Mouse (Mus musculus): ENCODE measurements around the gene Yipf2.
"Not testable (repeated sequence)": the region's sequence is repeated elsewhere in the genome, so short reads cannot be mapped to it uniquely, and the experiment has no call there.

Yipf2 gene

GRCm38 (mm10) chr9:21558366-21558765 lies 34.3 kb downstream of the Yipf2 start:
- DNase-seq (ENCODE audit: low spot score in 2 of 2): no peak

- DNase-seq (ENCODE audit: low spot score in 2 of 2): no peak
Observed at GRCm38 (mm10) chr9:21557556-21557955, 35.1 kb downstream of the Yipf2 start.

- no peak for DNase-seq (ENCODE audit: low spot score in 2 of 2)
Observed at GRCm38 (mm10) chr9:21556996-21557395, 35.6 kb downstream of the Yipf2 start.

DNA sequence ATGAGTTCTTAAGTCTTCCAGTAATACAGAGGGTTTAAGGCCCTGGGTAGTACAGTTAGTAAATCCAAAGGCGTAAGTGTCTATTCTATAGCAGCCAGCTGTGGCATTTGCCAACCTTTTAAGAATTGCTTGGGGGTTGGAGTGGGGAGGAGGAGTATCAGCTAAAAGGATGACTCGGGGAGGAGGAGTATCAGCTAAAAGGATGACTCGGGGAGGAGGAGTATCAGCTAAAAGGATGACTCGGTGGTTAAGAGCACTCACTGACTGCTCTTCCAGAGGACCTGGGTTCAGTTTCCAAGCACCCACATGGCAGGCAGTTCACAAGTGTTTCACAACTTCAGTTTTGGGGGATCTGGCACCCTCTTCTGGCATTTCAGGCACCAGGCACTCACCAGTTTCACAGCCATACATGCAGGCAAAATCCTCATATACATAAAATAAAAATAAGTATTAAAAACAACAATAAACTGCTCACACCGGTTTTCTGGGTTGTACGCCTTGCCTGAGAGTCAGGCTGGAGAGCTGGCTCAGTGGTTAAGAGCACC lies 37.4 kb downstream of the Yipf2 start:
- no peak for DNase-seq (ENCODE audit: low spot score in 2 of 2)

DNA sequence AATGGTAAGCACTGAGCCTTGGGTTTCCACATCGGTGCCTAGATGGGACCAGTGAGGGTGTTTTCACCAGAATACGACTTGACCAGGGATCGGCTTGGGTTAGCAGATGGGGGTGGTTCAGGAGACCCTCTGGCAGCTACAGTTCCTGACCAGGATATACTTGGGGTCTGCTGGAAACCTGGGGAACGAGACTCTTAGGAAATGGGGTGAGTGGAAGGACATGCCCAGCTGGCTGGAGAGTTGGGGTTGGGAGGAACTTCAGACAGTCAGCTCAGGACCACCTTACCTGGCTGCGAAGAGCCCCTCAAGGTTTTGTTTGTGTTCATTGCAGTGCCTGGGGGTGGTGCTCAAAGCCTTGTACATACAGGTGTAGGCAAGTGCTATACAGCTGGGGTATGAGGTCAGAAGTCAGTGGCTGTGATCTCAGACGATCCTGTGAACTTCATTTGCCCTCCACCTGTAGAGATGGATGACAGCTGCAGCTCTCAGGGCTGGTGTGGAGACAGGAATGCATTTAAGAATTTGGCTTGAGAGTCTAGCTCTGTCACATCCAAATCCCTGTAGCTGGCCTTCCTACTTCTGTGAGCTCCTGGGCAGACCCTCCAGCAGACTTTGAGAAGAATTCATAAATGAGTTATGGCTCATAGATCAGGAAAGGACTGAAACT lies 38.9 kb downstream of the Yipf2 start:
- no peak for DNase-seq (ENCODE audit: low spot score in 2 of 2)

DNA sequence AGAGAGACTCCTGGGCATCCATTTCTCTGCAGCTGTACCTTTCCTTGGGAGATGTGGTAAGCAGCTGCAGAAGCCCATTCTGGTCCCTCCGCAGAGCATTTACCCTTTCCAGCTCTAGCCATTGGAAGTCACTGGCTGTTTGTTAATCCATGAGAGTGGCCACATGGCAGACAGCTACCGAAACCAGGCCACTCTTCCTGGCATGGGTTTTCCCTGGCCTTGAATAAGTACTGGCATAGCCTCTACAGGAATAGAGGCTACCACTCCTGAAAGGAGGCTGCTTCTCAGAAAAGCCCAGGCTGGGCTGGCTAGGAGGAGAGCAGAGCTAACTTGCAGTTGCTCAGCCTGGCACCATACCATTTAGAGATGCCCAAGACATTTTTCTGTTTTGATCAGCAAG lies 41.6 kb downstream of the Yipf2 start:
- no peak for DNase-seq (ENCODE audit: low spot score in 2 of 2)

DNA sequence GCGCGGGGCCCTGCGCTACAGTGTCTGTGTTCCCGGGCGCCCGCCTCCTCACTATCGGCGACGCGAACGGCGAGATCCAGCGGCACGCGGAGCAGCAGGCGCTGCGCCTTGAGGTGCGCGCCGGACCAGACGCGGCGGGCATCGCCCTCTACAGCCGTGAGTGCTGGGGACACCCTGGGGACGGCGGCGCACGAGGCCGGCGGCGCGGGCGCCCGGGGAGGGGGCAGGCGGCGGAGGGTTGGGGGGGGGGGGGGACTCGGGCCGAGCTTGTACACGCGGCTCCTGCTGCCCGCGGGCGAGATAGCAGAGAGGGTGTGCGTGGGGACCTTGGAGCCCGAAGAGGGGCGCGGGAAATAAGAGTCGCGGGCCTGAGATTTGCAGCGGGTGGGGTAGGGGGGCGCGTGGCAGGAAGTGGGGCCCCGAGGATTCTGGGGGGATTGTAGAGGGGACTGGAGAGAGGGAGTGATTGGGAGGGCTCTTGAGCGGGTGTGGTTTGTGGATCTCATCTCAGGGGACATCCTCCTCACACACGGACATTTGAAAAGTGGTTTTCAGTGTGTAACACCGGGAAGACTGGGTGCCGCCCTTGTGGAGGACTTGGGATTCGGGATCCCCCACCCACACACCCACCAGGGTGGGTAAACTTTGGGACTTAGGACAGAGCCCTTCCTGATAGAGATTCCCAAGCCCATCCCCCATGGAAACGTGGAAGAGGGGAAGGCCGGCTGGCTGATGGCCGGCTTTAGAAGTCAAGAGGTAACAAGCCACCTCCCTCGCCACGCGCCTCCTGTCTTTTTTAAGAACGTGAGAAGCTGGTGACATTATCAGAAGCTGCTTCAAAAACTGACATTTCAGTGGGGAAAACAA lies 45.3 kb downstream of the Yipf2 start:
- DNase-seq (ENCODE audit: low spot score in 2 of 2): peak; percentile 45 to 61

- DNase-seq (ENCODE audit: low spot score in 2 of 2): peak in 1 of 2 experiments; percentile 65
Observed at GRCm38 (mm10) chr9:21546789-21547074, 45.9 kb downstream of the Yipf2 start, which contains the start of gene Carm1. TSS of gene Carm1 (plus strand) at chr9:21546894.

GRCm38 (mm10) chr9:21545916-21546788 lies 46.5 kb downstream of the Yipf2 start:
- DNase-seq (ENCODE audit: low spot score in 2 of 2): peak; percentile 98 to 99

GRCm38 (mm10) chr9:21545351-21545915 lies 47.2 kb downstream of the Yipf2 start:
- no peak for DNase-seq (ENCODE audit: low spot score in 2 of 2)

- not testable (repeated sequence) for DNase-seq (ENCODE audit: low spot score in 2 of 2)
Observed at GRCm38 (mm10) chr9:21542001-21542400, 50.6 kb downstream of the Yipf2 start.

DNA sequence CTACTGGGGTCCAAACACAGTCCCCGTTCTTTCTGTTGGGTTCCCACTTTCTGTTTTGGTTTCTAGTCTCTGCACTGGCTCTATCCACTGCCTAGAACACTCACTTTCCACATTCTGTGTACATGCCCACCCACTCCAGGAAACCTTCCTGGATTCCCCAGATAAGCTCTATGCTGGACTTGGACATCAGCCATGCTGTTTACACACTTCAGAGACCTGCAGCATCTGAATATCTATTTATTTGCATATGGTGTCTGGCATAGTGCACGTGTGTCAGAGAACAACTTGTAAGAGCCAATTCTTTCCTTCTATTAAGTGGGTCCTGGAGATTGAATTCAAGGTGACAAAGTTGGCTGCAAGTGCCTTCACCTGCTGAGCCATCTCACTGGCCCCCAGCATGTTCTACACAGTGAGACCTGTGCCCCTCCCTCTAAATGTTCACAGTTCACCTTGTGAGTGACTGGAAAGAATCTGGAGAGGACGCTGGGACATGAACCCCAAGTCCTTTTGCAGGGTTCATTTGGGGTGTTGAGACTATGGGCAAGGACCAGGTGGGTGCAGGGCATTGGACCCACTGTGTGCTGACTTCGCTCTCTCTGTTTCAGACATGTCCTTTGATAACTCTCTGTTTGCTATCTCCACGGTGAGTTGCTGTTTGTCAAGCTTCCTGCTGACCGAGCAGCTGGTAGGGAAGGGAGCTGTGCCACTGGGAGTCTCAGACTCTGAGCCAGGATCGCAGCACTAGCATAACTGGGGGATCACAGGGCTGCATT lies 52.5 kb downstream of the Yipf2 start:
- no peak for DNase-seq (ENCODE audit: low spot score in 2 of 2)

Measured in frontal cortex, postnatal 10 days (tissue).